Mouse (Mus musculus) v-Abl transformed pro-B cells (cell line): Measurements from ENCODE around the gene Sirpb1b.
"Not testable (repeated sequence)": the region's sequence is repeated elsewhere in the genome, so short reads cannot be mapped to it uniquely, and the experiment has no call there.

ENCODE experiments used
- in situ Hi-C, 2 experiments: fragments of 400-800 bp; cut with MboI; formaldehyde crosslinking; loops; one replicate each; pipeline ENCODE4 v1.15.1; 2025; ENCODE audit not compliant: unreplicated experiment in 2 of 2

Gene Sirpb1b

GRCm38 (mm10) chr3:15574887-15575286 is at the start of gene Sirpb1b:
Sirpb1b (minus strand) TSS chr3:15575065.
- in situ Hi-C loops, result not testable (repeated sequence)

- in situ Hi-C loops, result not testable (repeated sequence)
Observed at GRCm38 (mm10) chr3:15590377-15591117, 15.7 kb upstream of the Sirpb1b start.

- in situ Hi-C loops, result not testable (repeated sequence)
Observed at GRCm38 (mm10) chr3:15586665-15587064, 11.8 kb upstream of the Sirpb1b start.

GRCm38 (mm10) chr3:15583452-15583851 is 8.6 kb upstream of the Sirpb1b start:
- in situ Hi-C loops, result no loop called here

GRCm38 (mm10) chr3:15582948-15583347 is 8.1 kb upstream of the Sirpb1b start:
- in situ Hi-C loops, result not testable (repeated sequence)

GRCm38 (mm10) chr3:15576466-15576865 is 1.6 kb upstream of the Sirpb1b start:
- in situ Hi-C loops, result not testable (repeated sequence)

GRCm38 (mm10) chr3:15528589-15528988 is 46.3 kb downstream of the Sirpb1b start:
- in situ Hi-C loops, result no loop called here

- in situ Hi-C loops, result not testable (repeated sequence)
Observed at GRCm38 (mm10) chr3:15513608-15514007, 61.3 kb downstream of the Sirpb1b start.

GRCm38 (mm10) chr3:15507792-15508321 is 67.0 kb downstream of the Sirpb1b start:
- in situ Hi-C loops, result not testable (repeated sequence)

- in situ Hi-C loops, result not testable (repeated sequence)
Observed at GRCm38 (mm10) chr3:15474831-15475230, 100.0 kb downstream of the Sirpb1b start.

- in situ Hi-C loops, result not testable (repeated sequence)
Observed at GRCm38 (mm10) chr3:15470158-15470557, 104.7 kb downstream of the Sirpb1b start.
